Mouse (Mus musculus): Measurements from ENCODE around the gene Ppp1r12c. TPM values are rescaled to one million over a fixed set of nuclear protein-coding genes. Genes with fewer than 3 reads are reported as not detected.

Ppp1r12c gene
- total and polyA plus RNA-seq, 3 experiments = 64.2 to 153 TPM; not detected in 1

DNA sequence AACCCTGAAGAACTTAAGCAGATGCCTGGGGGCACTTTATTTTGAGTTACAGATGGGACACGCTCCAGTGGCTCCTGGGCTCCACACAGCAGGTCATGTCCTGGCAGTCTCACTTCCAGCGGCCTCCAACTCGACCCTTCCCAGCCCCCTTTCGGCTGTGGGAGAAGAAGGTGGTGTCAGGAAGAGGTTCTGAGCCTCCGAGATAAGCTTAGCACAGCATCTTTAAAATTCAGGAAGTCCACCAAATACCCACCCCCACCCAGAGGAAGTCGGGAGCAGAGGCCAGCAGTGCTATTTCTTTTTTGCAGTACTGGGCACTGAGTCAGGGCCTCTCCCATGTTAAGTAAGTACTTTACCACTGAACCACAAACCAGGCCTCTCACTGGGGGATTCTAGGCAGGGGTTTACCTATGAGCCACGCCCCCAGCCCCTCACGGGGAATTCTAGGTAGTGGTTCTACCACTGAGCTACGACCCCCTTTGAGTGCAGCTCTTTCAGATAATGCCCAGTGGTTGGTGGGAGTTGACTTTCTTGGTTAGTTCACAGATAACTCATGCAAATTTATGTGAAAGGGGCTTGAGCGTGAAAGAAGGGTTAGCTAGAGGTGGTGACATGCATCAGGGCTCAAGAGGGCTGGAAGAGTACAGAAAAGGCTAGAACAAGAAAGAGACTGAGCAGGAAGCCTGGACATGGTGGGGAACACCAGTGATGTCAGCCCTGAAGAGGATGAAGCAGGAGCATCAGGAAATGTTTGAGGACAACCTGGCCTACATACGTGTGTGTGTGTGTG lies 3.4 kb upstream of the Ppp1r12c start:
- Histone ChIP-seq H3K4me1 (ENCODE audit: control insufficient read depth in 1 of 2, insufficient read depth in 2 of 2, low read length in 2 of 2) (peaks cover 10 to 43% of the 10 kb centered on the region in 2 experiments), H3K27me3 (ENCODE audit: control insufficient read depth in 1 of 2, insufficient read depth in 2 of 2, low read length in 2 of 2) (no peaks in the 10 kb centered on the region), H3K9ac (ENCODE audit: control insufficient read depth, low read depth, low read length, poor library complexity, severe bottlenecking) (peak overlapping the region; percentile 53), H3K36me3 (ENCODE audit: control insufficient read depth in 1 of 2, insufficient read depth in 2 of 2, low read length in 2 of 2) (peaks cover 0 to 38% of the 10 kb centered on the region in 2 experiments; a peak in 2 of 4 replicates), H3K27ac (ENCODE audit: control insufficient read depth, low read depth, low read length) (peak overlapping the region; percentile 93), H3K79me2 (ENCODE audit: control insufficient read depth, insufficient read depth, low read length, poor library complexity) (peaks cover 19% of the 10 kb centered on the region), H3K9me3 (replicated peaks; ENCODE audit: insufficient read depth, low read length) (no peaks in the 10 kb centered on the region), H3K4me3 (ENCODE audit: control insufficient read depth in 1 of 2, insufficient read depth in 1 of 2, low read depth in 2 of 2, low read length in 2 of 2) (peak overlapping the region; percentile 18 to 24)
- DNase-seq (ENCODE audit: low read depth, low spot score) = peak; percentile 88
- TF ChIP-seq ZNF384 (IDR thresholded peaks at IDR 0.05; ENCODE audit: low read depth, low read length) = no peak
- no peak for TF ChIP-seq SMC3 (IDR thresholded peaks at IDR 0.05; ENCODE audit: low read depth, low read length)
- TF ChIP-seq POLR2AphosphoS2 (IDR thresholded peaks at IDR 0.05; ENCODE audit: low read length) = no peak
- peak; percentile 84 for TF ChIP-seq TCF12 (IDR thresholded peaks at IDR 0.05; ENCODE audit: low read depth, low read length)
- peak; percentile 85 for TF ChIP-seq ETS1 (IDR thresholded peaks at IDR 0.05; ENCODE audit: low read depth, low read length)
- TF ChIP-seq HCFC1 (IDR thresholded peaks at IDR 0.05; ENCODE audit: low read depth, low read length) = peak; percentile 75
- peak; percentile 64 for TF ChIP-seq TBP (IDR thresholded peaks at IDR 0.05; ENCODE audit: low read depth, low read length)
- TF ChIP-seq SIN3A (IDR thresholded peaks at IDR 0.05; ENCODE audit: low read length) = peak; percentile 73
- peak; percentile 79 to 86 for TF ChIP-seq EP300 (IDR thresholded peaks at IDR 0.05; ENCODE audit: low read depth in 1 of 2, low read length in 2 of 2)
- peak; percentile 80 for TF ChIP-seq CHD2 (IDR thresholded peaks at IDR 0.05; ENCODE audit: low read length)
- peak; percentile 78 for TF ChIP-seq MAZ (IDR thresholded peaks at IDR 0.05; ENCODE audit: low read depth, low read length)
- TF ChIP-seq ZMIZ1 (IDR thresholded peaks at IDR 0.05; ENCODE audit: low read depth, low read length) = no peak
- TF ChIP-seq NRF1 (IDR thresholded peaks at IDR 0.05; ENCODE audit: insufficient read depth, low read depth, low read length, poor library complexity, severe bottlenecking) = no peak
- no peak for TF ChIP-seq GABPA (IDR thresholded peaks at IDR 0.05; ENCODE audit: low read depth, low read length)
- TF ChIP-seq NELFE (IDR thresholded peaks at IDR 0.05; ENCODE audit: low read depth, low read length) = peak; percentile 41; the same call in 1 of the 2 replicates
- TF ChIP-seq MXI1 (IDR thresholded peaks at IDR 0.05; ENCODE audit: low read depth, low read length) = no peak; the same call in 1 of the 2 replicates
- TF ChIP-seq CHD1 (IDR thresholded peaks at IDR 0.05; ENCODE audit: low read depth, low read length) = no peak
- TF ChIP-seq MYC (IDR thresholded peaks at IDR 0.05; ENCODE audit: low read depth, low read length) = no peak
- no peak for TF ChIP-seq USF1 (IDR thresholded peaks at IDR 0.05; ENCODE audit: low read depth, low read length)
- peak; percentile 67; the same call in 1 of the 2 replicates for TF ChIP-seq RCOR1 (IDR thresholded peaks at IDR 0.05; ENCODE audit: low read depth, low read length)
- no peak for TF ChIP-seq ZC3H11A (IDR thresholded peaks at IDR 0.05; ENCODE audit: low read depth, low read length)
- no peak for TF ChIP-seq USF2 (IDR thresholded peaks at IDR 0.05; ENCODE audit: borderline replicate concordance in 1 of 2, insufficient read depth in 1 of 2, low read depth in 1 of 2, low read length in 2 of 2)
- peak; percentile 71 for TF ChIP-seq MAFK (IDR thresholded peaks at IDR 0.05; ENCODE audit: borderline replicate concordance, low read depth, low read length)
- TF ChIP-seq CTCF (IDR thresholded peaks at IDR 0.05 in 2 of 3, conservative IDR thresholded peaks at IDR 0.05 in 1 of 3; ENCODE audit: control insufficient read depth in 1 of 3, insufficient read depth in 1 of 3, low read depth in 2 of 3, low read length in 3 of 3, poor library complexity in 1 of 3, severe bottlenecking in 1 of 3) = no peak
- no peak for TF ChIP-seq RAD21 (IDR thresholded peaks at IDR 0.05; ENCODE audit: low read depth, low read length)
- no peak for TF ChIP-seq MYB (IDR thresholded peaks at IDR 0.05; ENCODE audit: low read depth, low read length)
- TF ChIP-seq JUND (IDR thresholded peaks at IDR 0.05; ENCODE audit: low read depth, low read length) = no peak
- peak; percentile 79 for TF ChIP-seq GATA1 (IDR thresholded peaks at IDR 0.05; ENCODE audit: low read depth, low read length)
- TF ChIP-seq TAL1 (IDR thresholded peaks at IDR 0.05; ENCODE audit: low read length) = peak; percentile 83
- TF ChIP-seq KAT2A (conservative IDR thresholded peaks at IDR 0.05; ENCODE audit: low read depth, low read length) = no peak
- peak in 1 of 2 experiments; percentile 47; a peak in 2 of 4 replicates for TF ChIP-seq POLR2A (IDR thresholded peaks at IDR 0.05; ENCODE audit: control insufficient read depth in 1 of 2, insufficient read depth in 1 of 2, low read depth in 1 of 2, low read length in 2 of 2, poor library complexity in 1 of 2)
- TF ChIP-seq BHLHE40 (IDR thresholded peaks at IDR 0.05; ENCODE audit: borderline replicate concordance, low read depth, low read length) = 0 out of 2 replicates have a peak, but pooled peaks have one; percentile 38
- TF ChIP-seq ELF1 (IDR thresholded peaks at IDR 0.05; ENCODE audit: low read depth, low read length) = peak; percentile 80
- TF ChIP-seq POLR2AphosphoS5 (IDR thresholded peaks at IDR 0.05; ENCODE audit: borderline replicate concordance, low read depth, low read length) = no peak
- no peak for TF ChIP-seq MEF2A (IDR thresholded peaks at IDR 0.05; ENCODE audit: extremely low read depth, insufficient replicate concordance, low read depth, low read length, poor library complexity, severe bottlenecking)

All from MEL (cell line).